Mouse (Mus musculus) CH12.LX (cell line): ENCODE measurements around the gene Zfhx3. TPM values are rescaled to one million over a fixed set of nuclear protein-coding genes. Genes with fewer than 3 reads are reported as not detected.

Source experiments
- DNase-seq: peaks from one replicate; pipeline ENCODE4 v3.0.0-alpha.2; 2013; ENCODE audit errors: extremely low read depth
- H3K27ac ChIP-seq: 2 replicates; pipeline ENCODE4 v1.5.1; 2012; ENCODE audit warnings: low read depth, mild to moderate bottlenecking, control low read depth, moderate library complexity; ENCODE audit not compliant: insufficient read depth
- H3K27me3 ChIP-seq: replicated peaks from 2 replicates; pipeline ENCODE3; 2012; ENCODE audit warnings: inconsistent platforms
- H3K36me3 ChIP-seq, 2 experiments: replicated peaks in 1 of 2; 2 replicates each; pipeline versions ENCODE3 to v1.6.1; 2012; ENCODE audit warnings: inconsistent platforms in 1 of 2, low read length in 1 of 2, mild to moderate bottlenecking in 1 of 2, mixed read lengths in 1 of 2, moderate library complexity in 1 of 2; ENCODE audit not compliant: control insufficient read depth in 1 of 2, insufficient read depth in 1 of 2
- H3K4me1 ChIP-seq, 2 experiments: 2 replicates each; pipeline ENCODE4 v1.6.1; 2012; ENCODE audit warnings: inconsistent platforms in 1 of 2, moderate library complexity in 1 of 2; ENCODE audit not compliant: insufficient read depth in 2 of 2, control insufficient read depth in 1 of 2
- H3K4me2 ChIP-seq: 2 replicates; pipeline ENCODE4 v1.6.1; 2012; ENCODE audit warnings: low read depth, mild to moderate bottlenecking, control low read depth; ENCODE audit not compliant: poor library complexity, insufficient read depth, severe bottlenecking
- H3K4me3 ChIP-seq, 3 experiments: fragments of 150-350 bp in 1 of 3; sonication (generic) in 1 of 3; replicated peaks in 1 of 3; 2 replicates each; pipeline versions ENCODE3 to v1.5.1; 2011 to 2012; ENCODE audit warnings: low read depth in 2 of 3, low read length in 2 of 3, mild to moderate bottlenecking in 2 of 3, moderate library complexity in 2 of 3, control low read depth in 1 of 3, improper control_type of control experiment in 1 of 3, inconsistent platforms in 1 of 3, mixed read lengths in 1 of 3; ENCODE audit not compliant: poor library complexity in 1 of 3
- H3K79me2 ChIP-seq: replicated peaks from 2 replicates; pipeline ENCODE4 v1.6.1; 2012; ENCODE audit warnings: mild to moderate bottlenecking, moderate library complexity; ENCODE audit not compliant: control insufficient read depth, poor library complexity, insufficient read depth, severe bottlenecking; ENCODE audit errors: extremely low read depth
- H3K9ac ChIP-seq: 2 replicates; pipeline ENCODE4 v1.6.1; 2012; ENCODE audit warnings: low read depth, mild to moderate bottlenecking, control low read depth, moderate library complexity; ENCODE audit not compliant: insufficient read depth
- H3K9me3 ChIP-seq: replicated peaks from 2 replicates; pipeline ENCODE3; 2012; ENCODE audit warnings: low read length, inconsistent platforms, mixed read lengths
- BHLHE40 ChIP-seq: IDR thresholded peaks from 2 replicates; pipeline ENCODE4 v1.6.1; 2011; ENCODE audit warnings: mild to moderate bottlenecking, low read depth, low read length, improper control_type of control experiment
- CHD1 ChIP-seq: IDR thresholded peaks from 2 replicates; pipeline ENCODE4 v1.6.1; 2012; ENCODE audit warnings: low read depth, low read length, improper control_type of control experiment, inconsistent platforms
- EP300 ChIP-seq: IDR thresholded peaks from 2 replicates; pipeline ENCODE4 v1.6.1; 2011; ENCODE audit warnings: low read length, improper control_type of control experiment
- HCFC1 ChIP-seq: IDR thresholded peaks from 2 replicates; pipeline ENCODE4 v1.6.1; 2012; ENCODE audit warnings: low read depth, mild to moderate bottlenecking, inconsistent platforms, low read length, improper control_type of control experiment
- IRF4 ChIP-seq: IDR thresholded peaks from 2 replicates; pipeline ENCODE4 v1.6.1; 2014; ENCODE audit warnings: low read depth, mild to moderate bottlenecking, inconsistent platforms, low read length, improper control_type of control experiment
- MAZ ChIP-seq: IDR thresholded peaks from 2 replicates; pipeline ENCODE4 v1.6.1; 2012; ENCODE audit warnings: low read depth, mild to moderate bottlenecking, inconsistent platforms, low read length, improper control_type of control experiment, moderate library complexity
- MEF2A ChIP-seq: IDR thresholded peaks from 2 replicates; pipeline ENCODE4 v1.6.1; 2014; ENCODE audit warnings: low read depth, mild to moderate bottlenecking, inconsistent platforms, low read length, improper control_type of control experiment, borderline replicate concordance
- MXI1 ChIP-seq: IDR thresholded peaks from 2 replicates; pipeline ENCODE4 v1.6.1; 2011; ENCODE audit warnings: mild to moderate bottlenecking, low read depth, low read length, improper control_type of control experiment
- NRF1 ChIP-seq: IDR thresholded peaks from 2 replicates; pipeline ENCODE4 v1.6.1; 2014; ENCODE audit warnings: low read depth, mild to moderate bottlenecking, inconsistent platforms, low read length, improper control_type of control experiment, moderate library complexity
- POLR2AphosphoS2 ChIP-seq: IDR thresholded peaks from 2 replicates; pipeline ENCODE4 v1.6.1; 2011; ENCODE audit warnings: low read depth, low read length, improper control_type of control experiment
- RCOR1 ChIP-seq: conservative IDR thresholded peaks from 2 replicates; pipeline ENCODE4 v1.6.1; 2012; ENCODE audit warnings: low read depth, mild to moderate bottlenecking, inconsistent platforms, low read length, improper control_type of control experiment
- SMC3 ChIP-seq: IDR thresholded peaks from 2 replicates; pipeline ENCODE4 v1.6.1; 2011; ENCODE audit warnings: low read depth, low read length, improper control_type of control experiment
- USF1 ChIP-seq: IDR thresholded peaks from 2 replicates; pipeline ENCODE4 v1.6.1; 2014; ENCODE audit warnings: low read depth, mild to moderate bottlenecking, inconsistent platforms, low read length, improper control_type of control experiment
- USF2 ChIP-seq: conservative IDR thresholded peaks from 2 replicates; pipeline ENCODE4 v1.6.1; 2011; ENCODE audit warnings: low read depth, low read length, improper control_type of control experiment
- ZC3H11A ChIP-seq: IDR thresholded peaks from 2 replicates; pipeline ENCODE4 v1.6.1; 2012; ENCODE audit warnings: low read depth, mild to moderate bottlenecking, inconsistent platforms, low read length, improper control_type of control experiment
- ZMIZ1 ChIP-seq: IDR thresholded peaks from 2 replicates; pipeline ENCODE4 v1.6.1; 2012; ENCODE audit warnings: low read depth, mild to moderate bottlenecking, inconsistent platforms, low read length, improper control_type of control experiment
- ZNF384 ChIP-seq: IDR thresholded peaks from 2 replicates; pipeline ENCODE4 v1.6.1; 2012; ENCODE audit warnings: low read depth, low read length, improper control_type of control experiment, inconsistent platforms
- dilution Hi-C: fragments of 300-500 bp; cut with MboI; formaldehyde crosslinking; loops from 2 replicates; pipeline ENCODE4 v1.14.3; 2020; ENCODE audit warnings: low sequenced_read_pairs; ENCODE audit not compliant: extremely low pct_unique_long_range_greater_than_20kb, extremely low pct_ligation_motif_present
- in situ Hi-C: fragments of 300-500 bp; cut with MboI; formaldehyde crosslinking; loops from 3 replicates; pipeline ENCODE4 v1.14.3; 2019; ENCODE audit warnings: low sequenced_read_pairs, low pct_ligation_motif_present, low pct_unique_long_range_greater_than_20kb, mixed read lengths
- polyA plus RNA-seq: library from polyadenylated mRNA; unstranded; fragments of >175 nt; gene quantifications from 2 replicates; pipeline ENCODE4 v1.2.1, GENCODE M21; 2012; ENCODE audit warnings: low read depth; ENCODE audit not compliant: insufficient read length
- total RNA-seq, 2 experiments: library from RNA; depleted of rRNA; stranded (reverse); fragments of 300-350 nt in 1 of 2; fragments of >200 nt in 1 of 2; gene quantifications; 2 replicates each; pipeline ENCODE4 v1.2.3; 2012 to 2014

Zfhx3 gene
- total and polyA plus RNA-seq, 3 experiments, result 0.05 to 0.76 (median 0.68) TPM

- dilution Hi-C loops, result no loop called here
- no peak for DNase-seq
- H3K79me2 ChIP-seq, result no peaks in the 10 kb centered on the region
- no peaks in the 10 kb centered on the region for H3K9me3 ChIP-seq
- in situ Hi-C loops, result no loop called here
- H3K4me3 ChIP-seq, result no peak overlapping the region
- no peaks in the 10 kb centered on the region for H3K36me3 ChIP-seq
- no peak overlapping the region for H3K9ac ChIP-seq
- H3K27ac ChIP-seq, result no peak overlapping the region
- H3K27me3 ChIP-seq, result peaks cover 2% of the 10 kb centered on the region
- TF ChIP-seq MXI1, result no peak
- TF ChIP-seq CHD1, result no peak
- no peak for TF ChIP-seq ZMIZ1
- TF ChIP-seq RCOR1, result no peak
- no peak overlapping the region for H3K4me2 ChIP-seq
- peaks cover 0 to 3% of the 10 kb centered on the region in 2 experiments; a peak in 1 of 4 replicates for H3K4me1 ChIP-seq
Observed at GRCm38 (mm10) chr8:108740443-108740842, 798.0 kb downstream of the Zfhx3 start.

GRCm38 (mm10) chr8:108741651-108742050 lies 799.2 kb downstream of the Zfhx3 start:
- peaks cover 2% of the 10 kb centered on the region for H3K27me3 ChIP-seq
- TF ChIP-seq EP300 (no peak), MEF2A (no peak), USF1 (no peak), SMC3 (no peak), ZNF384 (no peak), IRF4 (no peak), POLR2AphosphoS2 (no peak), USF2 (no peak), ZC3H11A (no peak), HCFC1 (no peak), NRF1 (no peak), MXI1 (no peak), MAZ (no peak), BHLHE40 (no peak)
- TF ChIP-seq, all 38 proteins: peak for 0
- Histone ChIP-seq H3K4me2 (no peak overlapping the region), H3K4me1 (peaks cover 0 to 3% of the 10 kb centered on the region in 2 experiments; a peak in 1 of 4 replicates), H3K9me3 (no peaks in the 10 kb centered on the region), H3K9ac (no peak overlapping the region), H3K4me3 (no peak overlapping the region), H3K36me3 (no peaks in the 10 kb centered on the region), H3K27ac (no peak overlapping the region), H3K79me2 (no peaks in the 10 kb centered on the region)
- no peak for DNase-seq
- in situ Hi-C loops (no loop called here), dilution Hi-C loops (no loop called here)
